Comparison of ENCODE assay signal across 11 mouse cellular contexts in the genomic region with DNA sequence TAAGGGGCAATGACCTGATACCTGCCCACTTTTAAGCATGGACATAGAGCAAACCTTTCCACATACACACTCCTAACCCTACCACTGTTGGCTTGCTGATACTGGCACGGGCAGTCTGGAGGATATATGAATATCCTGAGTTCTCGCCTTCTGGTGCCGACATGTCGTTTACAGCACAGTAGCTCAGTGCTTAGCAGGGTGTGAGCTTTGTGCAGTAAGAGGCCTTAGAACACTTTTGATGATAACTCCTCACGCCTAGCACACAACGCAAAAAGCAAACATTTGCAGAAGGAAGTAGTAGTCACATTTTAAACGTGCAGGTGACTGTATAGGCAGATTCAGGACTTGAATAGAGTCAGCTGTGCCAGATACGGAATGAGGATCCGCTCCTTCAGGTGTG. TPM values are rescaled to one million over a fixed set of nuclear protein-coding genes. Genes with fewer than 3 reads are reported as not detected.
DNase-seq lines count a peak whose midpoint lies in the region; ATAC-seq and TF ChIP-seq lines count a peak whose summit lies in the region.
"Had no signal": no experiment of that assay in that cellular context is flagged by ENCODE, and none has a peak within 500 bp of the region (broad histone marks: within the 10 kb centered on the region; RNA-seq: fewer than 3 reads in every experiment).

No protein-coding gene starts in this region.

- H3K4me2 ChIP-seq in liver, embryonic 14.5 days (ENCODE audit: low read depth) = no peak overlapping the region
- H3K4me2 ChIP-seq in embryonic facial prominence, embryonic 14.5 days (ENCODE audit: low read depth, low read length) = peak overlapping the region; percentile 40; the same call in 1 of the 2 replicates
- no peak overlapping the region for H3K4me2 ChIP-seq in liver, embryonic 15.5 days

- no peak overlapping the region for H3K9ac ChIP-seq in liver, embryonic 14.5 days (replicated peaks)
- H3K9ac ChIP-seq in embryonic facial prominence, embryonic 14.5 days (ENCODE audit: low read depth, low read length) = no peak overlapping the region
- no peak overlapping the region for H3K9ac ChIP-seq in liver, embryonic 15.5 days

- WGBS in liver, embryonic 14.5 days (ENCODE audit: insufficient replicate concordance) = 55% methylated on average over 9 of the region's 9 CpGs
- WGBS in embryonic facial prominence, embryonic 14.5 days = 68% methylated on average over 9 of the region's 9 CpGs
- WGBS in liver, embryonic 15.5 days (ENCODE audit: insufficient replicate concordance) = 62% methylated on average over 9 of the region's 9 CpGs
- WGBS in limb, embryonic 10.5 days = 85% methylated on average over 9 of the region's 9 CpGs

- no peak overlapping the region for H3K4me3 ChIP-seq in liver, embryonic 14.5 days (ENCODE audit: insufficient read depth in 1 of 2, low read depth in 2 of 2, low read length in 2 of 2)
- H3K4me3 ChIP-seq in embryonic facial prominence, embryonic 14.5 days (ENCODE audit: low read depth, low read length) = no peak overlapping the region
- H3K4me3 ChIP-seq in liver, embryonic 15.5 days (replicated peaks) = no peak overlapping the region
- H3K4me3 ChIP-seq in limb, embryonic 10.5 days = no peak overlapping the region

- no peaks in the 10 kb centered on the region for H3K27me3 ChIP-seq in liver, embryonic 14.5 days (ENCODE audit: control insufficient read depth, insufficient read depth, low read length)
- H3K27me3 ChIP-seq in embryonic facial prominence, embryonic 14.5 days (replicated peaks; ENCODE audit: control insufficient read depth, insufficient read depth, low read length) = no peaks in the 10 kb centered on the region
- no peaks in the 10 kb centered on the region for H3K27me3 ChIP-seq in liver, embryonic 15.5 days
- no peaks in the 10 kb centered on the region for H3K27me3 ChIP-seq in limb, embryonic 10.5 days (ENCODE audit: low read depth, poor library complexity, severe bottlenecking)

- 0 out of 2 replicates have a peak, but pooled peaks have one; percentile 17 for ATAC-seq in frontal cortex, adult (ENCODE audit: low TSS enrichment)
- ATAC-seq in liver, embryonic 14.5 days (ENCODE audit: insufficient read depth) = no peak
- no peak for ATAC-seq in embryonic facial prominence, embryonic 14.5 days (ENCODE audit: low read depth)
- no peak for ATAC-seq in liver, embryonic 15.5 days (ENCODE audit: insufficient read depth)
- ATAC-seq: inflammation-experienced regulatory T-cells, adult 6 months had no signal

- no peak for TF ChIP-seq CTCF in liver, embryonic 14.5 days (IDR thresholded peaks at IDR 0.05; ENCODE audit: low read depth)

- peak overlapping the region; percentile 23; the same call in 1 of the 2 replicates for H3K27ac ChIP-seq in liver, embryonic 14.5 days
- H3K27ac ChIP-seq in embryonic facial prominence, embryonic 14.5 days (replicated peaks; ENCODE audit: low read depth, low read length) = no peak overlapping the region
- peak overlapping the region; percentile 25; the same call in 1 of the 2 replicates for H3K27ac ChIP-seq in liver, embryonic 15.5 days (replicated peaks)
- H3K27ac ChIP-seq in limb, embryonic 10.5 days = no peak overlapping the region
- H3K27ac ChIP-seq: macrophage had no signal

- H3K36me3 ChIP-seq in liver, embryonic 14.5 days (replicated peaks; ENCODE audit: control insufficient read depth, insufficient read depth, low read depth) = no peaks in the 10 kb centered on the region
- 0 out of 2 replicates have a peak, but pooled peaks cover under 1% of the 10 kb centered on the region for H3K36me3 ChIP-seq in embryonic facial prominence, embryonic 14.5 days (ENCODE audit: control insufficient read depth, insufficient read depth, low read length)
- H3K36me3 ChIP-seq in liver, embryonic 15.5 days (replicated peaks) = no peaks in the 10 kb centered on the region
- H3K36me3 ChIP-seq in limb, embryonic 10.5 days = 0 out of 2 replicates have a peak, but pooled peaks cover 1% of the 10 kb centered on the region

- DNase-seq in frontal cortex, postnatal 36 days (ENCODE audit: low spot score in 2 of 2) = no peak
- DNase-seq in liver, embryonic 14.5 days (ENCODE audit: low read depth in 3 of 3, low spot score in 3 of 3) = no peak
- DNase-seq in liver = no peak
- no peak for DNase-seq in embryonic facial prominence, embryonic 14.5 days (ENCODE audit: low spot score)
- DNase-seq in embryo, embryonic 9.5 days (ENCODE audit: extremely low spot score) = no peak
- no peak for DNase-seq in limb, embryonic 10.5 days (ENCODE audit: low spot score)

- no peaks in the 10 kb centered on the region for H3K9me3 ChIP-seq in liver, embryonic 14.5 days (ENCODE audit: control insufficient read depth, low read length)
- H3K9me3 ChIP-seq in embryonic facial prominence, embryonic 14.5 days (ENCODE audit: control insufficient read depth, low read length) = no peaks in the 10 kb centered on the region
- H3K9me3 ChIP-seq in liver, embryonic 15.5 days (replicated peaks) = no peaks in the 10 kb centered on the region
- no peaks in the 10 kb centered on the region for H3K9me3 ChIP-seq in limb, embryonic 10.5 days (replicated peaks)
- H3K9me3 ChIP-seq: G1E had no signal

- no peak for TF ChIP-seq EP300 in liver, embryonic 14.5 days (IDR thresholded peaks at IDR 0.05; ENCODE audit: low read depth)

- H3K4me1 ChIP-seq in liver, embryonic 14.5 days (replicated peaks; ENCODE audit: control insufficient read depth in 2 of 2, insufficient read depth in 2 of 2, low read length in 1 of 2) = peaks cover 42 to 48% of the 10 kb centered on the region in 2 experiments
- H3K4me1 ChIP-seq in embryonic facial prominence, embryonic 14.5 days (ENCODE audit: control insufficient read depth, insufficient read depth, low read length) = peaks cover 15% of the 10 kb centered on the region
- H3K4me1 ChIP-seq in liver, embryonic 15.5 days (replicated peaks) = peaks cover 76% of the 10 kb centered on the region
- peaks cover 32% of the 10 kb centered on the region for H3K4me1 ChIP-seq in limb, embryonic 10.5 days

RNA-seq across cellular contexts. Expression of a gene that starts 4.7 kb away (rescaled TPM):
- 20.9 and 27.7 TPM in 2 replicates for polyA plus RNA-seq in liver, embryonic 14.5 days (2012; rRNA removed)
- 69.1 and 75.0 TPM in 2 replicates for polyA plus RNA-seq in liver, embryonic 14.5 days (2014; fragmentation: Nextera tagmentation; extraction: Ambion mirVana)
- polyA plus RNA-seq in embryonic facial prominence, embryonic 14.5 days (2014; fragmentation: Nextera tagmentation; extraction: Ambion mirVana) = 55.7 and 60.0 TPM in 2 replicates
- 68.8 and 70.2 TPM in 2 replicates for polyA plus RNA-seq in liver, embryonic 15.5 days (2015; fragmentation: Nextera tagmentation; extraction: Ambion mirVana)
- polyA plus RNA-seq in limb, embryonic 10.5 days (2016; fragmentation: Nextera tagmentation; extraction: Ambion mirVana) = 159 and 177 TPM in 2 replicates

Comparison
In these comparisons a context has a peak if more than half of its experiments do, and no peak if none do; other contexts are left out.
1. H3K27ac ChIP-seq: peak in liver, embryonic 14.5 days (single experiment) and liver, embryonic 15.5 days (single experiment); none in embryonic facial prominence, embryonic 14.5 days (single experiment) and limb, embryonic 10.5 days (single experiment).